Mouse (Mus musculus): ENCODE measurements around the gene Mzt1.

The Mzt1 gene

DNA sequence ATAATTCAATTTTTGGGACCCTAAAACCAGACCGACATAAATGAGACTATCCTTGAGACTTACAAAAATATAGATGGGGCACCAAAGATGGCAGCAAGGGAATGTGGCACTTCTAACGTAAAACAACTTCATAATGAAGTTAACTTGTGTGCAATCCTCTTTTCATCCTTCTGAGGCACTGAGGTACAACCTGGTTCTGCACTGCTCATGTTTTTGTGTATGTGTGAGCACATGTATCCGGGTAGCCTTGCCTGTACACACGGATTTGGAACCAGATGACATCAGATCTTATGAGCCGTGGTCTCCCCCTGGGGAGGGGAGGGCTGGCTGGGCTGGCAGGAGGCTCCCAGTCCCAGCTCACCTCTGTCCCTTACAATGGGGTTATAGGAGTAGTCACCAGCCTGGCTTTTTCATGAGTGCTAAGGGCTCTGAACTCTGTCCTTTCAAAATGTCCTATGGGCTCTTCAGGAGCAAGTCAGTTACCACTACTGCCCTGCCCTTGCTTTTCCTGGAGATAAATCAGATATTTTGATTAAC, 14.5 kb downstream of the Mzt1 start:
- ChIA-PET POLR2A (no interaction called here), CTCF (no interaction called here)

GRCm38 (mm10) chr14:99029987-99030386, 15.9 kb downstream of the Mzt1 start:
- ChIA-PET POLR2A (interaction anchor here in 2 of 4 experiments (0.7 to 3.6 kb wide), 6 partner anchors 9 to 32 kb away, joined by 3 to 14 read pairs (median 4); no protein-coding TSS in a partner anchor), CTCF (no interaction called here)

- POLR2A ChIA-PET = interaction anchor here in 2 of 4 experiments (1.1 to 1.3 kb wide), 2 partner anchors 12 to 78 kb away, joined by 3 read pairs; partner anchors contain the start of gene Dis3 (in 1 of the 2)
- CTCF ChIA-PET = no interaction called here
Measured at GRCm38 (mm10) chr14:99022346-99023086, 23.4 kb downstream of the Mzt1 start.

GRCm38 (mm10) chr14:99019136-99019808, 26.7 kb downstream of the Mzt1 start:
- POLR2A ChIA-PET = interaction anchor here in 3 of 4 experiments (0.7 to 1.0 kb wide), 4 partner anchors 8 to 166 kb away, joined by 3 to 5 read pairs (median 3); no protein-coding TSS in a partner anchor
- CTCF ChIA-PET = no interaction called here

- CTCF ChIA-PET = no interaction called here
- POLR2A ChIA-PET = interaction anchor here in 1 of 4 experiments (0.9 kb wide), 1 partner anchor 9 kb away, joined by 3 read pairs; no protein-coding TSS in a partner anchor
Measured at GRCm38 (mm10) chr14:99018691-99019090, 27.2 kb downstream of the Mzt1 start.

GRCm38 (mm10) chr14:99010920-99011313, 35.0 kb downstream of the Mzt1 start:
- CTCF ChIA-PET = interaction anchor here in 1 of 4 experiments (0.7 kb wide), 1 partner anchor 124 kb away, joined by 3 read pairs; no protein-coding TSS in a partner anchor
- POLR2A ChIA-PET = interaction anchor here in 2 of 4 experiments (1.0 to 1.1 kb wide), 2 partner anchors 12 to 28 kb away, joined by 3 read pairs; no protein-coding TSS in a partner anchor

DNA sequence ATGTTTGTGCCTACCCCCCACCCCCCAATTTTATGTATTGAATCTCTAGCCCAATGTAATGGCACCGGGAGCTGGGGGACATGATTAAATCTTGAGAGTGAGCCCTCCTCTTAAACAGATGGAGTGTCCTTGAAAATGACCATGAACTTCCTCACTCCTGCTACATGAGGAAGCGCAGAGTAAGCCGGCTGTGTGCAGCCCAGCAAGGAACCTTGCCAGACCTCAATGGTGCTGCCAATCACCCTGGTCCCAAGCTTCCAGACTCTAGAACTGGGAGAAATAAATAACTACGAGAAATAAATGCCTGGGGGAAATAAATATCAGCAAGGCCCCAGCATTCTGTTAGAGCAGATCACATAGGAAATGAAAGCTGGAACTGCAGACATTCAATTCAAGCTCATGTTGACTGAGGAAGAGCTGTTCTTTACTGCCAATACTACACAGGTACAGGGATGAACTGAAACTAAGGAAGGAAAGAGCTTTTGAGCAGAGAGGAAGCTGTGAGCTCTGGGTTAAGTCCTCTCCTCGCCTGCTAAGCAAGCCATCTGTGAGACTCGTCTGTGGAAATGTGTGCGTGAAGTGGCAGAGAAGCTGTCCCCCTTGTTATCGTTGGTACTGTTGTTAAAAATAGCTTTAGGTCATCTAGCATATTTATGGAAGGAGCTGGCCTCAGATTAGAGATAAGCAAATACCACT, 35.6 kb downstream of the Mzt1 start:
- ChIA-PET POLR2A (interaction anchor here in 2 of 4 experiments (1.0 to 1.1 kb wide), 2 partner anchors 12 to 29 kb away, joined by 3 read pairs; no protein-coding TSS in a partner anchor), CTCF (interaction anchor here in 1 of 4 experiments (0.7 kb wide), 1 partner anchor 124 kb away, joined by 3 read pairs; no protein-coding TSS in a partner anchor)

DNA sequence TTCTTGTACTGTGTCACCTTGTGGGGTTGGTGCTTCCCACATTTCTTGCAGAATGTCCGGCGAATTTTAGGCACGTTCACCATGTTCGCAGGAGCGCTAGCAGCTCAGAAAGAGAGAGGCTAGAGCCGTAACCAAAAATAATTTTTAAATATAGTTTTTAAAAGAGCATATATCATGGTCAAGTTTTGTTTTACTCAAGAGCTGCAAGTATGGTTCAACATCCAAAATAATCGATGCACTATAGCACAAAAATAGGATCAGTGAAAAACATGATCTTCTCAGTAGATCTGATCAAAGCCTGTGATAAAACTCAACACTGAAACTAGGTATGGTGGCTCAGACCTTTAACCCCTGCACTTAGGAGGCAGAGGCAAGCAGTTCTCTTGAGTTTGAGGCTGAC, 51.7 kb downstream of the Mzt1 start, which contains the start of gene Rpl36a-ps1:
Gene Rpl36a-ps1 (minus strand): TSS at position 101 of the 400 bp plus-strand sequence.
- ChIA-PET CTCF (no interaction called here), POLR2A (no interaction called here)

GRCm38 (mm10) chr14:98992482-98992881, 53.5 kb downstream of the Mzt1 start:
- ChIA-PET POLR2A (interaction anchor here in 2 of 4 experiments (0.6 to 1.4 kb wide), 3 partner anchors 11 to 45 kb away, joined by 4 to 8 read pairs (median 4); no protein-coding TSS in a partner anchor), CTCF (no interaction called here)

- ChIA-PET POLR2A (interaction anchor here in 1 of 4 experiments (0.6 to 0.7 kb wide), 2 partner anchors 16 to 590 kb away, joined by 3 to 6 read pairs; no protein-coding TSS in a partner anchor), CTCF (interaction anchor here in 1 of 4 experiments (0.5 kb wide), 1 partner anchor 74 kb away, joined by 3 read pairs; no protein-coding TSS in a partner anchor)
Measured at GRCm38 (mm10) chr14:98990636-98991035, 55.3 kb downstream of the Mzt1 start.

GRCm38 (mm10) chr14:98989818-98990217, 56.1 kb downstream of the Mzt1 start:
- CTCF ChIA-PET = no interaction called here
- POLR2A ChIA-PET = interaction anchor here in 1 of 4 experiments (0.6 kb wide), 1 partner anchor 56 kb away, joined by 6 read pairs; no protein-coding TSS in a partner anchor
